Mouse (Mus musculus) CH12.LX (cell line): ENCODE results near the gene Unc13c. TPM values are rescaled to one million over a fixed set of nuclear protein-coding genes. Genes with fewer than 3 reads are reported as not detected.

ENCODE experiments used
- DNase-seq: peaks from one replicate; pipeline ENCODE4 v3.0.0-alpha.2; 2013; ENCODE audit errors: extremely low read depth
- H3K27ac ChIP-seq: 2 replicates; pipeline ENCODE4 v1.5.1; 2012; ENCODE audit warnings: low read depth, mild to moderate bottlenecking, control low read depth, moderate library complexity; ENCODE audit not compliant: insufficient read depth
- H3K27me3 ChIP-seq: replicated peaks from 2 replicates; pipeline ENCODE3; 2012; ENCODE audit warnings: inconsistent platforms
- H3K36me3 ChIP-seq, 2 experiments: replicated peaks in 1 of 2; 2 replicates each; pipeline versions ENCODE3 to v1.6.1; 2012; ENCODE audit warnings: inconsistent platforms in 1 of 2, low read length in 1 of 2, mild to moderate bottlenecking in 1 of 2, mixed read lengths in 1 of 2, moderate library complexity in 1 of 2; ENCODE audit not compliant: control insufficient read depth in 1 of 2, insufficient read depth in 1 of 2
- H3K4me1 ChIP-seq, 2 experiments: 2 replicates each; pipeline ENCODE4 v1.6.1; 2012; ENCODE audit warnings: inconsistent platforms in 1 of 2, moderate library complexity in 1 of 2; ENCODE audit not compliant: insufficient read depth in 2 of 2, control insufficient read depth in 1 of 2
- H3K4me2 ChIP-seq: 2 replicates; pipeline ENCODE4 v1.6.1; 2012; ENCODE audit warnings: low read depth, mild to moderate bottlenecking, control low read depth; ENCODE audit not compliant: poor library complexity, insufficient read depth, severe bottlenecking
- H3K4me3 ChIP-seq, 3 experiments: fragments of 150-350 bp in 1 of 3; sonication (generic) in 1 of 3; replicated peaks in 1 of 3; 2 replicates each; pipeline versions ENCODE3 to v1.5.1; 2011 to 2012; ENCODE audit warnings: low read depth in 2 of 3, low read length in 2 of 3, mild to moderate bottlenecking in 2 of 3, moderate library complexity in 2 of 3, control low read depth in 1 of 3, improper control_type of control experiment in 1 of 3, inconsistent platforms in 1 of 3, mixed read lengths in 1 of 3; ENCODE audit not compliant: poor library complexity in 1 of 3
- H3K79me2 ChIP-seq: replicated peaks from 2 replicates; pipeline ENCODE4 v1.6.1; 2012; ENCODE audit warnings: mild to moderate bottlenecking, moderate library complexity; ENCODE audit not compliant: control insufficient read depth, poor library complexity, insufficient read depth, severe bottlenecking; ENCODE audit errors: extremely low read depth
- H3K9ac ChIP-seq: 2 replicates; pipeline ENCODE4 v1.6.1; 2012; ENCODE audit warnings: low read depth, mild to moderate bottlenecking, control low read depth, moderate library complexity; ENCODE audit not compliant: insufficient read depth
- H3K9me3 ChIP-seq: replicated peaks from 2 replicates; pipeline ENCODE3; 2012; ENCODE audit warnings: low read length, inconsistent platforms, mixed read lengths
- CHD2 ChIP-seq: IDR thresholded peaks from 2 replicates; pipeline ENCODE4 v1.6.1; 2011; ENCODE audit warnings: low read length, improper control_type of control experiment
- CTCF ChIP-seq, 2 experiments: IDR thresholded peaks in 1 of 2; conservative IDR thresholded peaks in 1 of 2; 2 replicates each; pipeline ENCODE4 v1.5.1; 2011 to 2012; ENCODE audit warnings: low read depth in 2 of 2, low read length in 2 of 2, improper control_type of control experiment in 1 of 2, inconsistent platforms in 1 of 2, mild to moderate bottlenecking in 1 of 2, moderate library complexity in 1 of 2
- E2F4 ChIP-seq: IDR thresholded peaks from 2 replicates; pipeline ENCODE4 v1.6.1; 2011; ENCODE audit warnings: low read depth, low read length, improper control_type of control experiment; ENCODE audit not compliant: insufficient replicate concordance
- ETS1 ChIP-seq: conservative IDR thresholded peaks from 2 replicates; pipeline ENCODE4 v1.6.1; 2012; ENCODE audit warnings: low read depth, mild to moderate bottlenecking, inconsistent platforms, low read length, improper control_type of control experiment, moderate library complexity
- GABPA ChIP-seq: IDR thresholded peaks from 2 replicates; pipeline ENCODE4 v1.6.1; 2012; ENCODE audit warnings: low read depth, low read length, improper control_type of control experiment, inconsistent platforms; ENCODE audit not compliant: insufficient replicate concordance
- JUN ChIP-seq: IDR thresholded peaks from 2 replicates; pipeline ENCODE4 v1.6.1; 2011; ENCODE audit warnings: low read depth, mild to moderate bottlenecking, low read length, improper control_type of control experiment, moderate library complexity; ENCODE audit not compliant: insufficient read depth
- JUND ChIP-seq: conservative IDR thresholded peaks from 2 replicates; pipeline ENCODE4 v1.6.1; 2011; ENCODE audit warnings: low read depth, low read length, improper control_type of control experiment
- KAT2A ChIP-seq: IDR thresholded peaks from 2 replicates; pipeline ENCODE4 v1.6.1; 2012; ENCODE audit warnings: low read length, improper control_type of control experiment, inconsistent platforms; ENCODE audit not compliant: insufficient replicate concordance
- MAX ChIP-seq: IDR thresholded peaks from 2 replicates; pipeline ENCODE4 v1.6.1; 2011; ENCODE audit warnings: low read length, improper control_type of control experiment
- MEF2A ChIP-seq: IDR thresholded peaks from 2 replicates; pipeline ENCODE4 v1.6.1; 2014; ENCODE audit warnings: low read depth, mild to moderate bottlenecking, inconsistent platforms, low read length, improper control_type of control experiment, borderline replicate concordance
- MXI1 ChIP-seq: IDR thresholded peaks from 2 replicates; pipeline ENCODE4 v1.6.1; 2011; ENCODE audit warnings: mild to moderate bottlenecking, low read depth, low read length, improper control_type of control experiment
- NELFE ChIP-seq: IDR thresholded peaks from 2 replicates; pipeline ENCODE4 v1.6.1; 2011; ENCODE audit warnings: low read depth, low read length, improper control_type of control experiment
- POLR2A ChIP-seq: IDR thresholded peaks from 2 replicates; pipeline ENCODE4 v1.6.1; 2011; ENCODE audit warnings: low read depth, mild to moderate bottlenecking, improper control_type of control experiment, low read length
- POLR2AphosphoS2 ChIP-seq: IDR thresholded peaks from 2 replicates; pipeline ENCODE4 v1.6.1; 2011; ENCODE audit warnings: low read depth, low read length, improper control_type of control experiment
- RAD21 ChIP-seq: IDR thresholded peaks from 2 replicates; pipeline ENCODE4 v1.6.1; 2011; ENCODE audit warnings: low read depth, mild to moderate bottlenecking, low read length, improper control_type of control experiment, moderate library complexity
- SMC3 ChIP-seq: IDR thresholded peaks from 2 replicates; pipeline ENCODE4 v1.6.1; 2011; ENCODE audit warnings: low read depth, low read length, improper control_type of control experiment
- TBP ChIP-seq: conservative IDR thresholded peaks from 2 replicates; pipeline ENCODE4 v1.6.1; 2011; ENCODE audit warnings: low read depth, low read length, improper control_type of control experiment
- TCF12 ChIP-seq: IDR thresholded peaks from 2 replicates; pipeline ENCODE4 v1.6.1; 2014; ENCODE audit warnings: low read depth, mild to moderate bottlenecking, inconsistent platforms, low read length, improper control_type of control experiment
- UBTF ChIP-seq: IDR thresholded peaks from 2 replicates; pipeline ENCODE4 v1.6.1; 2012; ENCODE audit warnings: low read depth, mild to moderate bottlenecking, inconsistent platforms, low read length, improper control_type of control experiment, moderate library complexity
- USF2 ChIP-seq: conservative IDR thresholded peaks from 2 replicates; pipeline ENCODE4 v1.6.1; 2011; ENCODE audit warnings: low read depth, low read length, improper control_type of control experiment
- ZKSCAN1 ChIP-seq: IDR thresholded peaks from 2 replicates; pipeline ENCODE4 v1.6.1; 2012; ENCODE audit warnings: low read depth, inconsistent platforms, low read length, improper control_type of control experiment, borderline replicate concordance
- dilution Hi-C: fragments of 300-500 bp; cut with MboI; formaldehyde crosslinking; loops from 2 replicates; pipeline ENCODE4 v1.14.3; 2020; ENCODE audit warnings: low sequenced_read_pairs; ENCODE audit not compliant: extremely low pct_unique_long_range_greater_than_20kb, extremely low pct_ligation_motif_present
- in situ Hi-C: fragments of 300-500 bp; cut with MboI; formaldehyde crosslinking; loops from 3 replicates; pipeline ENCODE4 v1.14.3; 2019; ENCODE audit warnings: low sequenced_read_pairs, low pct_ligation_motif_present, low pct_unique_long_range_greater_than_20kb, mixed read lengths
- polyA plus RNA-seq: library from polyadenylated mRNA; unstranded; fragments of >175 nt; gene quantifications from 2 replicates; pipeline ENCODE4 v1.2.1, GENCODE M21; 2012; ENCODE audit warnings: low read depth; ENCODE audit not compliant: insufficient read length
- total RNA-seq, 2 experiments: library from RNA; depleted of rRNA; stranded (reverse); fragments of 300-350 nt in 1 of 2; fragments of >200 nt in 1 of 2; gene quantifications; 2 replicates each; pipeline ENCODE4 v1.2.3; 2012 to 2014

Unc13c gene
- total and polyA plus RNA-seq, 3 experiments = not detected

- in situ Hi-C loops (no loop called here), dilution Hi-C loops (no loop called here)
- DNase-seq = no peak
- H3K4me3 ChIP-seq = no peak overlapping the region
- H3K79me2 ChIP-seq = no peaks in the 10 kb centered on the region
- H3K27me3 ChIP-seq = no peaks in the 10 kb centered on the region
- no peak overlapping the region for H3K27ac ChIP-seq
- no peak overlapping the region for H3K4me2 ChIP-seq
- H3K9me3 ChIP-seq = peaks cover 5% of the 10 kb centered on the region
- no peak for TF ChIP-seq ZKSCAN1
- no peak for TF ChIP-seq JUND
- TF ChIP-seq MXI1 = no peak
- TF ChIP-seq SMC3 = no peak
- TF ChIP-seq POLR2AphosphoS2 = no peak
- no peak for TF ChIP-seq E2F4
- no peak for TF ChIP-seq TCF12
- H3K9ac ChIP-seq = no peak overlapping the region
- H3K36me3 ChIP-seq = no peaks in the 10 kb centered on the region
- H3K4me1 ChIP-seq = 0 out of 4 replicates have a peak, but pooled peaks cover 0 to 4% of the 10 kb centered on the region in 2 experiments
Observed at GRCm38 (mm10) chr9:73450009-73450408, 518.8 kb downstream of the Unc13c start.

GRCm38 (mm10) chr9:73449216-73449615 lies 519.5 kb downstream of the Unc13c start:
- Histone ChIP-seq H3K27ac (no peak overlapping the region), H3K4me1 (0 out of 4 replicates have a peak, but pooled peaks cover 0 to 4% of the 10 kb centered on the region in 2 experiments), H3K36me3 (no peaks in the 10 kb centered on the region), H3K79me2 (no peaks in the 10 kb centered on the region), H3K9me3 (peaks cover 5% of the 10 kb centered on the region), H3K4me2 (no peak overlapping the region), H3K9ac (no peak overlapping the region), H3K27me3 (no peaks in the 10 kb centered on the region), H3K4me3 (no peak overlapping the region)
- DNase-seq = peak; percentile 3
- TF ChIP-seq TCF12 (no peak), TBP (no peak), RAD21 (no peak), USF2 (no peak), GABPA (no peak), MEF2A (no peak), UBTF (no peak), CHD2 (no peak), POLR2A (no peak), MAX (no peak), KAT2A (no peak), POLR2AphosphoS2 (no peak), ETS1 (no peak), JUN (no peak), NELFE (no peak), CTCF (conservative IDR thresholded peaks at IDR 0.05 in 1 of 2, IDR thresholded peaks at IDR 0.05 in 1 of 2; ENCODE audit: low read depth in 2 of 2, low read length in 2 of 2) (no peak)
- in situ Hi-C loops (no loop called here), dilution Hi-C loops (no loop called here)
